Mouse (Mus musculus): Measurements from ENCODE around the gene Dbt. TPM values are rescaled to one million over a fixed set of nuclear protein-coding genes. Genes with fewer than 3 reads are reported as not detected.
A peak's percentile ranks its signal among the peaks of the same experiment; 100 is the strongest.

Gene Dbt
- polyA plus RNA-seq, 1 experiment from 2014 or later, result 11.9 TPM

GRCm38 (mm10) chr3:116520141-116520761 is 7.4 kb downstream of the Dbt start:
- ATAC-seq (replicated peaks; ENCODE audit: insufficient number of reproducible peaks, low FRiP score, low TSS enrichment, low read depth) (no peak), DNase-seq (ENCODE audit: low spot score) (no peak)
- Histone ChIP-seq H3K4me3 (ENCODE audit: low read depth, low read length) (no peak overlapping the region), H3K9ac (replicated peaks; ENCODE audit: low read length) (no peak overlapping the region), H3K4me1 (ENCODE audit: control insufficient read depth, insufficient read depth, low read length) (no peaks in the 10 kb centered on the region), H3K36me3 (replicated peaks; ENCODE audit: control insufficient read depth, insufficient read depth, low read depth, low read length) (no peaks in the 10 kb centered on the region), H3K9me3 (replicated peaks; ENCODE audit: control insufficient read depth, low read length) (no peaks in the 10 kb centered on the region), H3K4me2 (ENCODE audit: low read depth, low read length) (no peak overlapping the region), H3K27ac (replicated peaks; ENCODE audit: low read depth, low read length) (no peak overlapping the region), H3K27me3 (ENCODE audit: control insufficient read depth, insufficient read depth, low read length) (no peaks in the 10 kb centered on the region)
- WGBS, result 89% methylated on average over 12 of the region's 12 CpGs

GRCm38 (mm10) chr3:116529741-116530140 is 16.9 kb downstream of the Dbt start:
- Histone ChIP-seq H3K36me3 (replicated peaks; ENCODE audit: control insufficient read depth, insufficient read depth, low read depth, low read length) (no peaks in the 10 kb centered on the region), H3K4me3 (ENCODE audit: low read depth, low read length) (no peak overlapping the region), H3K9ac (replicated peaks; ENCODE audit: low read length) (no peak overlapping the region), H3K27me3 (ENCODE audit: control insufficient read depth, insufficient read depth, low read length) (no peaks in the 10 kb centered on the region), H3K4me2 (ENCODE audit: low read depth, low read length) (no peak overlapping the region), H3K27ac (replicated peaks; ENCODE audit: low read depth, low read length) (no peak overlapping the region), H3K9me3 (replicated peaks; ENCODE audit: control insufficient read depth, low read length) (no peaks in the 10 kb centered on the region), H3K4me1 (ENCODE audit: control insufficient read depth, insufficient read depth, low read length) (no peaks in the 10 kb centered on the region)
- 79% methylated on average over 2 of the region's 5 CpGs for WGBS
- DNase-seq (ENCODE audit: low spot score) (no peak), ATAC-seq (replicated peaks; ENCODE audit: insufficient number of reproducible peaks, low FRiP score, low TSS enrichment, low read depth) (no peak)

- no peaks in the 10 kb centered on the region for H3K36me3 ChIP-seq (replicated peaks; ENCODE audit: control insufficient read depth, insufficient read depth, low read depth, low read length)
- DNase-seq (ENCODE audit: low spot score), result no peak
- 93% methylated on average over 4 of the region's 4 CpGs for WGBS
- no peak overlapping the region for H3K9ac ChIP-seq (replicated peaks; ENCODE audit: low read length)
- no peak overlapping the region for H3K4me3 ChIP-seq (ENCODE audit: low read depth, low read length)
- no peaks in the 10 kb centered on the region for H3K9me3 ChIP-seq (replicated peaks; ENCODE audit: control insufficient read depth, low read length)
- no peak overlapping the region for H3K27ac ChIP-seq (replicated peaks; ENCODE audit: low read depth, low read length)
- H3K4me1 ChIP-seq (ENCODE audit: control insufficient read depth, insufficient read depth, low read length), result no peaks in the 10 kb centered on the region
- no peak overlapping the region for H3K4me2 ChIP-seq (ENCODE audit: low read depth, low read length)
- H3K27me3 ChIP-seq (ENCODE audit: control insufficient read depth, insufficient read depth, low read length), result no peaks in the 10 kb centered on the region
- ATAC-seq (replicated peaks; ENCODE audit: insufficient number of reproducible peaks, low FRiP score, low TSS enrichment, low read depth), result no peak
These were observed 18.0 kb downstream of the Dbt start for GRCm38 (mm10) chr3:116530826-116531225.

- Histone ChIP-seq H3K36me3 (replicated peaks; ENCODE audit: control insufficient read depth, insufficient read depth, low read depth, low read length) (no peaks in the 10 kb centered on the region; the same call in 1 of the 2 replicates), H3K9me3 (replicated peaks; ENCODE audit: control insufficient read depth, low read length) (no peaks in the 10 kb centered on the region), H3K27ac (replicated peaks; ENCODE audit: low read depth, low read length) (no peak overlapping the region), H3K4me1 (ENCODE audit: control insufficient read depth, insufficient read depth, low read length) (no peaks in the 10 kb centered on the region), H3K9ac (replicated peaks; ENCODE audit: low read length) (no peak overlapping the region), H3K27me3 (ENCODE audit: control insufficient read depth, insufficient read depth, low read length) (no peaks in the 10 kb centered on the region), H3K4me3 (ENCODE audit: low read depth, low read length) (no peak overlapping the region), H3K4me2 (ENCODE audit: low read depth, low read length) (no peak overlapping the region)
- no peak for ATAC-seq (replicated peaks; ENCODE audit: insufficient number of reproducible peaks, low FRiP score, low TSS enrichment, low read depth)
- no peak for DNase-seq (ENCODE audit: low spot score)
- 72% methylated on average over 16 of the region's 16 CpGs for WGBS
These were observed 23.7 kb downstream of the Dbt start for GRCm38 (mm10) chr3:116536428-116537199.

- DNase-seq (ENCODE audit: low spot score), result no peak
- Histone ChIP-seq H3K4me2 (ENCODE audit: low read depth, low read length) (no peak overlapping the region), H3K9me3 (replicated peaks; ENCODE audit: control insufficient read depth, low read length) (no peaks in the 10 kb centered on the region), H3K4me3 (ENCODE audit: low read depth, low read length) (no peak overlapping the region), H3K27me3 (ENCODE audit: control insufficient read depth, insufficient read depth, low read length) (no peaks in the 10 kb centered on the region), H3K27ac (replicated peaks; ENCODE audit: low read depth, low read length) (no peak overlapping the region), H3K4me1 (ENCODE audit: control insufficient read depth, insufficient read depth, low read length) (no peaks in the 10 kb centered on the region), H3K9ac (replicated peaks; ENCODE audit: low read length) (no peak overlapping the region), H3K36me3 (replicated peaks; ENCODE audit: control insufficient read depth, insufficient read depth, low read depth, low read length) (no peaks in the 10 kb centered on the region; the same call in 1 of the 2 replicates)
- 0 out of 2 replicates have a peak, but pooled peaks have one; percentile 48 for ATAC-seq (replicated peaks; ENCODE audit: insufficient number of reproducible peaks, low FRiP score, low TSS enrichment, low read depth)
- WGBS, result 50% methylated on average over 6 of the region's 6 CpGs
These were observed 24.3 kb downstream of the Dbt start for GRCm38 (mm10) chr3:116537200-116537573.

GRCm38 (mm10) chr3:116542070-116542469 is 29.2 kb downstream of the Dbt start:
- Histone ChIP-seq H3K4me1 (ENCODE audit: control insufficient read depth, insufficient read depth, low read length) (no peaks in the 10 kb centered on the region), H3K36me3 (replicated peaks; ENCODE audit: control insufficient read depth, insufficient read depth, low read depth, low read length) (no peaks in the 10 kb centered on the region; the same call in none of the 2 replicates), H3K9me3 (replicated peaks; ENCODE audit: control insufficient read depth, low read length) (no peaks in the 10 kb centered on the region), H3K9ac (replicated peaks; ENCODE audit: low read length) (no peak overlapping the region), H3K4me3 (ENCODE audit: low read depth, low read length) (no peak overlapping the region), H3K4me2 (ENCODE audit: low read depth, low read length) (no peak overlapping the region), H3K27me3 (ENCODE audit: control insufficient read depth, insufficient read depth, low read length) (no peaks in the 10 kb centered on the region), H3K27ac (replicated peaks; ENCODE audit: low read depth, low read length) (no peak overlapping the region)
- no peak for DNase-seq (ENCODE audit: low spot score)
- 89% methylated on average over 2 of the region's 2 CpGs for WGBS
- ATAC-seq (replicated peaks; ENCODE audit: insufficient number of reproducible peaks, low FRiP score, low TSS enrichment, low read depth), result no peak

- H3K4me2 ChIP-seq (ENCODE audit: low read depth, low read length), result no peak overlapping the region
- 85% methylated on average over 3 of the region's 3 CpGs for WGBS
- H3K27me3 ChIP-seq (ENCODE audit: control insufficient read depth, insufficient read depth, low read length), result no peaks in the 10 kb centered on the region
- no peak for DNase-seq (ENCODE audit: low spot score)
- H3K4me1 ChIP-seq (ENCODE audit: control insufficient read depth, insufficient read depth, low read length), result no peaks in the 10 kb centered on the region
- no peaks in the 10 kb centered on the region for H3K9me3 ChIP-seq (replicated peaks; ENCODE audit: control insufficient read depth, low read length)
- no peak overlapping the region for H3K27ac ChIP-seq (replicated peaks; ENCODE audit: low read depth, low read length)
- no peak overlapping the region for H3K9ac ChIP-seq (replicated peaks; ENCODE audit: low read length)
- no peak for ATAC-seq (replicated peaks; ENCODE audit: insufficient number of reproducible peaks, low FRiP score, low TSS enrichment, low read depth)
- no peak overlapping the region for H3K4me3 ChIP-seq (ENCODE audit: low read depth, low read length)
- no peaks in the 10 kb centered on the region; the same call in none of the 2 replicates for H3K36me3 ChIP-seq (replicated peaks; ENCODE audit: control insufficient read depth, insufficient read depth, low read depth, low read length)
These were observed 29.7 kb downstream of the Dbt start for GRCm38 (mm10) chr3:116542532-116542931.

GRCm38 (mm10) chr3:116547430-116547829 is 34.6 kb downstream of the Dbt start:
- no peak for ATAC-seq (replicated peaks; ENCODE audit: insufficient number of reproducible peaks, low FRiP score, low TSS enrichment, low read depth)
- Histone ChIP-seq H3K36me3 (replicated peaks; ENCODE audit: control insufficient read depth, insufficient read depth, low read depth, low read length) (no peaks in the 10 kb centered on the region; the same call in 1 of the 2 replicates), H3K4me3 (ENCODE audit: low read depth, low read length) (no peak overlapping the region), H3K4me2 (ENCODE audit: low read depth, low read length) (no peak overlapping the region), H3K4me1 (ENCODE audit: control insufficient read depth, insufficient read depth, low read length) (no peaks in the 10 kb centered on the region), H3K27me3 (ENCODE audit: control insufficient read depth, insufficient read depth, low read length) (no peaks in the 10 kb centered on the region), H3K9ac (replicated peaks; ENCODE audit: low read length) (no peak overlapping the region), H3K27ac (replicated peaks; ENCODE audit: low read depth, low read length) (no peak overlapping the region), H3K9me3 (replicated peaks; ENCODE audit: control insufficient read depth, low read length) (no peaks in the 10 kb centered on the region)
- no peak for DNase-seq (ENCODE audit: low spot score)
- 93% methylated on average over 5 of the region's 5 CpGs for WGBS
